Mouse (Mus musculus): ENCODE results near the gene Sox4. TPM values are rescaled to one million over a fixed set of nuclear protein-coding genes. Genes with fewer than 3 reads are reported as not detected.
A peak's percentile ranks its signal among the peaks of the same experiment; 100 is the strongest.

Sox4 gene
- total and polyA plus RNA-seq, 3 experiments = 8.3 to 17.5 (median 13.6) TPM

GRCm38 (mm10) chr13:28945681-28946080, 7.8 kb downstream of the Sox4 start:
- WGBS = 74% methylated on average over 5 of the region's 5 CpGs
- intact Hi-C loops (cut with DNase I) = no loop called here
- Histone ChIP-seq H3K79me2 (replicated peaks; ENCODE audit: control insufficient read depth, insufficient read depth, low read length) (no peaks in the 10 kb centered on the region), H3K27ac (no peak overlapping the region), H3K27me3 (ENCODE audit: control insufficient read depth, insufficient read depth, low read length) (no peaks in the 10 kb centered on the region), H3K9ac (ENCODE audit: low read depth, low read length) (no peak overlapping the region), H3K4me3 (no peak overlapping the region), H3K4me1 (ENCODE audit: control insufficient read depth, insufficient read depth, low read length) (peaks cover 3% of the 10 kb centered on the region), H3K36me3 (ENCODE audit: control insufficient read depth, insufficient read depth, low read length) (peaks cover 7% of the 10 kb centered on the region; the same call in 1 of the 2 replicates)
- no peak for TF ChIP-seq EP300 (IDR thresholded peaks at IDR 0.05; ENCODE audit: insufficient read depth, low read depth, low read length)
- DNase-seq = no peak

GRCm38 (mm10) chr13:28942926-28943325, 10.6 kb downstream of the Sox4 start:
- 75% methylated on average over 4 of the region's 4 CpGs for WGBS
- H3K27me3 ChIP-seq (ENCODE audit: control insufficient read depth, insufficient read depth, low read length) = no peaks in the 10 kb centered on the region
- no peak for DNase-seq
- no peaks in the 10 kb centered on the region for H3K79me2 ChIP-seq (replicated peaks; ENCODE audit: control insufficient read depth, insufficient read depth, low read length)
- H3K27ac ChIP-seq = no peak overlapping the region
- no peak overlapping the region for H3K4me3 ChIP-seq
- TF ChIP-seq EP300 (IDR thresholded peaks at IDR 0.05; ENCODE audit: insufficient read depth, low read depth, low read length) = no peak
- TF ChIP-seq CTCF (IDR thresholded peaks at IDR 0.05) = no peak
- TF ChIP-seq POLR2A (IDR thresholded peaks at IDR 0.05; ENCODE audit: insufficient read depth, low read depth, low read length) = no peak
- no peaks in the 10 kb centered on the region for H3K36me3 ChIP-seq (ENCODE audit: control insufficient read depth, insufficient read depth, low read length)
- H3K4me1 ChIP-seq (ENCODE audit: control insufficient read depth, insufficient read depth, low read length) = no peaks in the 10 kb centered on the region; the same call in 1 of the 2 replicates
- intact Hi-C loops (cut with DNase I) = no loop called here
- H3K9ac ChIP-seq (ENCODE audit: low read depth, low read length) = no peak overlapping the region

- H3K9ac ChIP-seq (ENCODE audit: low read depth, low read length) = no peak overlapping the region
- WGBS = 23% methylated on average over 4 of the region's 4 CpGs
- H3K36me3 ChIP-seq (ENCODE audit: control insufficient read depth, insufficient read depth, low read length) = no peaks in the 10 kb centered on the region
- TF ChIP-seq EP300 (IDR thresholded peaks at IDR 0.05; ENCODE audit: insufficient read depth, low read depth, low read length) (no peak), CTCF (IDR thresholded peaks at IDR 0.05) (no peak), POLR2A (IDR thresholded peaks at IDR 0.05; ENCODE audit: insufficient read depth, low read depth, low read length) (no peak)
- no peak for DNase-seq
- H3K4me1 ChIP-seq (ENCODE audit: control insufficient read depth, insufficient read depth, low read length) = no peaks in the 10 kb centered on the region; the same call in 1 of the 2 replicates
- intact Hi-C loops (cut with DNase I) = no loop called here
- H3K27ac ChIP-seq = no peak overlapping the region
- no peaks in the 10 kb centered on the region for H3K79me2 ChIP-seq (replicated peaks; ENCODE audit: control insufficient read depth, insufficient read depth, low read length)
- H3K27me3 ChIP-seq (ENCODE audit: control insufficient read depth, insufficient read depth, low read length) = no peaks in the 10 kb centered on the region
- H3K4me3 ChIP-seq = no peak overlapping the region
Observed at GRCm38 (mm10) chr13:28941983-28942630, 11.4 kb downstream of the Sox4 start.

GRCm38 (mm10) chr13:28933375-28933774, 20.1 kb downstream of the Sox4 start:
- no peaks in the 10 kb centered on the region for H3K27me3 ChIP-seq (ENCODE audit: control insufficient read depth, insufficient read depth, low read length)
- peaks cover 6% of the 10 kb centered on the region for H3K4me1 ChIP-seq (ENCODE audit: control insufficient read depth, insufficient read depth, low read length)
- TF ChIP-seq CTCF (IDR thresholded peaks at IDR 0.05) (no peak), EP300 (IDR thresholded peaks at IDR 0.05; ENCODE audit: insufficient read depth, low read depth, low read length) (peak; percentile 59; the same call in 1 of the 2 replicates), POLR2A (IDR thresholded peaks at IDR 0.05; ENCODE audit: insufficient read depth, low read depth, low read length) (no peak)
- 54% methylated on average over 8 of the region's 8 CpGs for WGBS
- no peak overlapping the region for H3K9ac ChIP-seq (ENCODE audit: low read depth, low read length)
- intact Hi-C loops (cut with DNase I) = loop anchor here (2.0 to 5.0 kb wide), 2 partner anchors 17 to 46 kb away; no protein-coding TSS in a partner anchor
- no peaks in the 10 kb centered on the region for H3K36me3 ChIP-seq (ENCODE audit: control insufficient read depth, insufficient read depth, low read length)
- no peaks in the 10 kb centered on the region for H3K79me2 ChIP-seq (replicated peaks; ENCODE audit: control insufficient read depth, insufficient read depth, low read length)
- peak overlapping the region; percentile 21 for H3K27ac ChIP-seq
- peak overlapping the region; percentile 22; the same call in 1 of the 2 replicates for H3K4me3 ChIP-seq
- peak; percentile 73 to 87 for DNase-seq

- Histone ChIP-seq H3K27ac (peak overlapping the region; percentile 41), H3K27me3 (ENCODE audit: control insufficient read depth, insufficient read depth, low read length) (no peaks in the 10 kb centered on the region), H3K4me3 (no peak overlapping the region), H3K4me1 (ENCODE audit: control insufficient read depth, insufficient read depth, low read length) (peaks cover 6% of the 10 kb centered on the region), H3K9ac (ENCODE audit: low read depth, low read length) (no peak overlapping the region), H3K79me2 (replicated peaks; ENCODE audit: control insufficient read depth, insufficient read depth, low read length) (no peaks in the 10 kb centered on the region), H3K36me3 (ENCODE audit: control insufficient read depth, insufficient read depth, low read length) (no peaks in the 10 kb centered on the region)
- 39% methylated on average over 3 of the region's 3 CpGs for WGBS
- intact Hi-C loops (cut with DNase I) = loop anchor here (2.0 to 5.0 kb wide), 2 partner anchors 19 to 44 kb away; no protein-coding TSS in a partner anchor
- DNase-seq = no peak
- TF ChIP-seq POLR2A (IDR thresholded peaks at IDR 0.05; ENCODE audit: insufficient read depth, low read depth, low read length) = no peak
- no peak for TF ChIP-seq CTCF (IDR thresholded peaks at IDR 0.05)
- TF ChIP-seq EP300 (IDR thresholded peaks at IDR 0.05; ENCODE audit: insufficient read depth, low read depth, low read length) = no peak
Observed at GRCm38 (mm10) chr13:28931776-28932175, 21.7 kb downstream of the Sox4 start.

GRCm38 (mm10) chr13:28931266-28931665, 22.2 kb downstream of the Sox4 start:
- Histone ChIP-seq H3K4me1 (ENCODE audit: control insufficient read depth, insufficient read depth, low read length) (peaks cover 6% of the 10 kb centered on the region), H3K9ac (ENCODE audit: low read depth, low read length) (no peak overlapping the region), H3K27me3 (ENCODE audit: control insufficient read depth, insufficient read depth, low read length) (no peaks in the 10 kb centered on the region), H3K36me3 (ENCODE audit: control insufficient read depth, insufficient read depth, low read length) (no peaks in the 10 kb centered on the region), H3K79me2 (replicated peaks; ENCODE audit: control insufficient read depth, insufficient read depth, low read length) (no peaks in the 10 kb centered on the region), H3K27ac (peak overlapping the region; percentile 41), H3K4me3 (no peak overlapping the region)
- intact Hi-C loops (cut with DNase I) = loop anchor here (5.0 kb wide), 1 partner anchor 44 kb away; no protein-coding TSS in a partner anchor
- no peak for TF ChIP-seq POLR2A (IDR thresholded peaks at IDR 0.05; ENCODE audit: insufficient read depth, low read depth, low read length)
- TF ChIP-seq EP300 (IDR thresholded peaks at IDR 0.05; ENCODE audit: insufficient read depth, low read depth, low read length) = peak; percentile 82; the same call in 1 of the 2 replicates
- 58% methylated on average over 3 of the region's 3 CpGs for WGBS
- DNase-seq = peak; percentile 50 to 61
